Mouse (Mus musculus) retina, embryonic 14.5 days (tissue): Measurements from ENCODE around the gene 5730522E02Rik.

ENCODE experiments used
- DNase-seq: peaks from one replicate; pipeline ENCODE4 v3.0.0-alpha.2; 2015; ENCODE audit warnings: low spot score

The 5730522E02Rik gene

DNA sequence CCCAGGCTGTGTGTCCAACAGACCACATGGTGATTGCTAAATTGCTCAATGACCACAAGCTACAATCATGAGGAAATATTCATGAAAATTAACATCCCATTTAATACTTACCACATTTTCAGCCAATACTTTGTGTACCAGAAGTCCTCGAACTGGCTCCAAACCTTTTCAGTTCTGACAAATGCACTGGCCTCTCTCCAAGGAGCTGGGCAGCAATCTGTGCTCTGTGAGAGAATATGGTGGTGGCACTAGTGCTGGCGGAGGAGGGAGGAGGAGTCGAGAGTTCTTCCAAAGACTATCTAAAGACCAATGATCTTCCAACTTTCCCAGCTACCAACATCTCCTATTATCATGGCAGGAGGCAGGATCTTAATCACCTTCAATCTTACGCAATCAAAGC is 525.8 kb downstream of the 5730522E02Rik start:
- DNase-seq = no peak

DNA sequence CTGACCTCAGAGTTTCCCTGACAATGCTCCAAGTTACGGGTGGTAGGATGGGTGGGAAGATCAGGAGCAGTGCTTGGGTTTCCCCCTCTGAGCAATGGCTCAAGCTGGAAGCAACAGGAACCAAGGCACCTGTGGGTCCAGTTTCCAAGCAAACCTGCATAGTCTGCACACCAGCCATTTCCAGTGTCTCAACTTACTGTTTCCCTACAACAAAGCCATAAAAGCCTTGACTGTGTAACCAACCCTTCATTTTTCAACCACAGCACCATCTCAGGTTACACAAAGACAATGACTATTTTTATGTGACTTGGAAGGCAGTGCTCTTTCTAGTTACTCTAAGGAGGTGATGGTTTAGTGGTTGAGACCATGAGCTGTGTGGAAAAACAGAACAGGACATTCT is 530.7 kb downstream of the 5730522E02Rik start:
- DNase-seq = no peak

DNA sequence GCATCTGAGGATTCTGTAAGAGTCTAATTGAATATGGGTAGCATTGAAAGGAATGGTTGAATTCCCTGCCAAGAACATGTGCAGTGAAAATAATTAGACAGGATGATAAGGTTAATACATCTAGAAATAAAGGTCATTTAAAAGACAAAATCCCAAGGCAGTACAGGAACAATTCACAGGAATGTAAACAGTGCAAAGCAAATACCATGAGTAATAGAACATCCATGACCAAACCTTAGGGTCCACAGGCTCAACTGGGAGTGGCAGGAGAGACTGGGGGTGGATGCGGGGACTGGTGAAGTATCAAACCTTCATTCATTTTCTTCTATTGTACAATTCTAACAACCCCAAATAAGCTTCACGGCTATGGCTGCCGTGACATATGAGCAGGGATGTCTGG is 536.4 kb downstream of the 5730522E02Rik start:
- DNase-seq = no peak

DNA sequence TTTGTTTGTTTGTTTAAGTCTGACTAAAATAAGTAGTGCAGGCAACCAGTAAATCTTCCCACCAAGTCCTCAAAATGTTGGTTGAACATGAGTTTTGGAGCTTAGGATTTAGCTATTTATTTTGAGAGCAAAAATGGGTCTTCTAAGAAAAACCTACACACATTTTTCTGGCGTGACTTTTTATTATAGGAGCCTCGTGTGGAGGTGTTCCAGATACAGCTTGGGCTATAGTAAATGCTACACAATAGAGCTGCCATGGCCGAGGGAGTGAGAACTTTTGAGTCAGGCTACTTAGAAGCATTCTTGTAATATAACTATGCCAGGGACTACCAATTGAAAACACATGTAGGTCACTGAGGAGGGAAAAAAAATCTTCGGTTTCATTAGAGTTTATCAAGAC is 540.5 kb downstream of the 5730522E02Rik start:
- DNase-seq = no peak

DNA sequence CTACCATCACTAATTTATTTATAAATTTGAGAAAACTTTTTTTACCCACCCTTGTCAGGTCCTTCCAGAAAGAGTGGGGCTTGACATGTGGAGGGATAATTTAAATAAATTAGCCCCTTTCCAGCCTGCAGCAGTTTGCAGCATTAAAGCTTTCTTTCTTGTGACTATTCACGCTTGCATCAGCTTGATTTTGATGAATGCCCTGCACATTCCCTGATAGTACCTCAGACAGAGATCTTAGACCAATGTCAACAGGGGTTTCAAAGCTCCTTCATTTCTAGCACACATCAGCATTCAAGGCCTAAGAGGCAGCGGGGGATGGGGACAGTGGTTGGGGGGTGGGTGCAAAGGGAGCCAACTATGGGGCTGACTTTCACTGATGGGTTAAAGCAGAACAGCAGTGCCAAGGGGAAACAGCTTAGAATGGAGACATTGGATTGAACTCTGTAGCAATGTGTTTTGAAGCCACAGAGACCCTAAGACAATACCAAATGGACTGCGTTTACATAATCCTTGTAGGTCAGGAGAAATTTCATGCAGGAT is 545.9 kb downstream of the 5730522E02Rik start:
- no peak for DNase-seq

DNA sequence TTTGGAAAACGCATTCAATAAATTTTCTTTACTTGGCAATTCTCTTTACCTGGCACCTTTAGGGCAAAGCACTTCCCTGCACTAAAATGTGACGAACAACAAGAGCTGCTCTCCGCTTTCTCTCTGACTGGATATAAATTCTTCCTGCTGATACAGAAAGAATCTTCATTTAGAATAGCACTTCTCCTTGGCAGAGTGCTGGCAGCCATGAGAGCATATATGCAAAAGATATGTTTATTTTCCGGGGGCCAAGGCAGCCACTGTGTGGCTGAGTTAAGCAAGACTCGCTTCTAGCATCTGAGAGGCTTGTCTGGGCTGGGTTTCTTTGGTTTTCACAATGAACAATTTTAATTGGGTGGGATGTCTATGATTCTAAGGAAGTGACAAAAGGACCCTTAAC is 564.3 kb downstream of the 5730522E02Rik start:
- DNase-seq = no peak

DNA sequence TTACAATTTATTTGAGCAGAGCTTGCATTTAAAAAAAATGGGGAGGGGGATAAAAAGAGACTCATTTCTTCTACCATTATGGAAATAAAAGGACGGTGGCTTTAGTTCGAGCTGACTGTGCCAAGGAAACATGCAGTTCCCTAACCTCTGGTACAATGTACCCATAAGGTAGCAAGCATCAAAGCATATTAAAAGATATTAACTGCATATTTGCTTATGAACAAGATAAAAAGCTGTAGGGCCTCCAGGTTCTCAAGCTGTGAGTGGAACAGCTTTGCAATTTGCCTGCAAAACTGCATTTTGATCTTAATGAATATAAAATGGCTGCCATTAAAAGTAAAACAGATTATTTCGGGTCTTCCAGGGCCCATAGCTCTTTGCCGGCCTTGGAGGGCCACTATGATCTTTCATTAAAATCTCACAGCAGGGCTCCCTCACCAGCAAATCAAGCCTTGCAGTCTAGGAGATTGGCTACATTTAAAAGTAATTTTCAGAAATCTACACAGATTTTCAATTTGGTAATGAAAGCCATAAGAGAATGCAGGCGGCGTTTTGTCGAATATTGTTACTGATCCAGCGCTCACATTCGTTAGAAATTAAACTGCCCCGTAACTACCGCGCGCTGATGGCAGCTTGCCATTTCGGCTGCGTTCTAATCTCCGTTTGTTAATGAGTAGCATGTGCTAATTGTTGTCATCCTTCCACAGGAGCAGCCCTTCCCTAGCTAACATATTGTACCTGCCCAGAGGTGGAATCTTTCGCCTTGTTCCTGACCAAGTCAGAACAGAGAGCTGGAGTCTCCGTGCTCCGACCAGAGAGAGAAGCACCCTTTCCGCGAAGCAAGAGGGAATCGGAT is 565.6 kb downstream of the 5730522E02Rik start:
- peak; percentile 13 for DNase-seq

DNA sequence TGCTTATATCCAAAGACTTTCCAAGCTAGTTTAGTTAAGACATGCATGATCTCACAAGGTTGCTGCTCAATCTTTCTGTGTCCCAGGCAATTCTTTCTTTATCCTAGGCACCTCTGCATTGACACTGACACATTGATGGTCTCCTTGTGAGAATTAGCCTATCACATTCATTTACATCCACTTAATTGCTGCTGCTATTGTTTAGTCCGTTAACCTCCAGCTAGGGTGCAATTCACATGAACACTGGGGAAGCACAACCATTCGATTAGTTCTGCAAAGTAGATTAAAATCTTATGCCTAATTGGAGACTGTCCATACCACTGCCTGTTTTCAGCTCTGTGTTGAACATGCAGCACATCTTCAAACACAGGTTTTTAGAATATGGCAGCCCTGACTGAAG is 603.7 kb downstream of the 5730522E02Rik start:
- peak; percentile 38 for DNase-seq

DNA sequence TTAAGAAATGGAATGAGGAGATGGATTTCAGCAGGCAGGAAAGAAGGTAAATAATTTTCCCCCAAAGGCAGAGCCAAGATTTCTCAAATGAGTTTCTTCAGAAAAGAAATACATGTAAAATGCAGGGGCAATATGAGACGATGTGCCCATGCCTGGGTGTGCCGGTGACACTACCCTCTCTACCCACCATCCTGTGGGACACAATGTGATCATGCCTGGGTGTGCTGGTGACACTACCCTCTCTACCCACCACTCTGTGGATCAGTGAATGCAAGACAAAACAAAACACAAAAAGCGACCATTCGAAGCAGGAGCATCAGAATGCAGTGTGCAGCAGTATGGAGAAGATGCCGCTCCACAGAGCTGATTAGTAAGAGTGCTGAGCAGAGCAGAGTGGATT is 610.5 kb downstream of the 5730522E02Rik start:
- DNase-seq = no peak

DNA sequence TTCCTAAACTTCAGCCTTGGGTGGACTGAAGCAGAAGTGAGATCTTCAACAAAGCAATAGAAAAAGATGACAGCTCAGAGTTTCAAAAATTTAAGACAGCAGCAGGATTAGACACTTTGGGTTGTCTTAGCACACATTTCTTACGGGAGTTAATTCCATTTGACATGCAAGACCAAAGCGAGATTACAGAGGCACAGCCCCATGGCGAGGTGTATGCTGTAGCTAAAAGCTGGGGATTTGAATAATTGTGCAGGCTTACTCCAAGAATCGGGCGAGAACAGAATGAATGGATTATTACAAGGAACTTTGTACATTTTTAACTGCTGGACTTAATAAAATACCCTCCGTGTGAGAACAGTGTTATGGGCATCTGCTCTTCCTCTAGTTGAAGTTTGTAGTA is 615.3 kb downstream of the 5730522E02Rik start:
- peak; percentile 51 for DNase-seq

DNA sequence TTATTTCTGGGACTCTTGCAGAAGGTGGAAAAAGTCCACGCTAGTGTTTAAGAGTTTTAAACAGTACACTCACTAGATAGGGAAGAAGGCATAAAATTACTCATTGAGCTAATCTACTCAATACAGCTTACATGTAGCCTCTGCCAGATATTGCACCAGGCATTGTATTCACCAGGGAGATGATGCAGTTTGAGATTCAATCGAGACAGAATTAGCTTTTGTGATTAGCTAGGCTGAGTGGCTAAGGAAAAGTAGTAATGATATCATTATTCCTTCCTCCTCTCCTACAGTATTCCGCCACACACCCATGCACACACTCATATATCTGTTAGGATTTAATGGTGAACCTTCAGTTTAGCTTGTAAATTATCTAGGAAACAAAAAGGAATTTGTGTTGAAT is 615.8 kb downstream of the 5730522E02Rik start:
- no peak for DNase-seq

DNA sequence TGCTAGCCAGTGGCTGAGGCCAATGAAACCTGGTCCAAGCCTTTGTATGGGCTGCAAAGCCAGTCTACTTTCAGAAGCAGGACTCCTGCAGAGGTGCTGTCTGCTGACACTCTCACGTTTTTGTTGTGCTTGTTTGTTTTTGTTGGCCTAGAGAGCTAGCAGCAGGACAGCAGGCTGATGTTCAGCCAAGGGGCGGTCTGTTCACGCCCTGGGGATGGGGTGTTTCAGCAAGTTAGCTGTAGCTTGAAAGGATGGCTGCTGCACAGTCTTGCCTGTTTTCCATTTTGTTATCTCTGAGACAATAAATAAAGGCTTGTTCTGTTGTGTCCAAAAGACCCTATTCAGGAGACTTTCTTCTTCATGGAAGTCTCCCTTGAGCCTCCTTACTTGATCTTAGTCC is 618.3 kb downstream of the 5730522E02Rik start:
- no peak for DNase-seq

DNA sequence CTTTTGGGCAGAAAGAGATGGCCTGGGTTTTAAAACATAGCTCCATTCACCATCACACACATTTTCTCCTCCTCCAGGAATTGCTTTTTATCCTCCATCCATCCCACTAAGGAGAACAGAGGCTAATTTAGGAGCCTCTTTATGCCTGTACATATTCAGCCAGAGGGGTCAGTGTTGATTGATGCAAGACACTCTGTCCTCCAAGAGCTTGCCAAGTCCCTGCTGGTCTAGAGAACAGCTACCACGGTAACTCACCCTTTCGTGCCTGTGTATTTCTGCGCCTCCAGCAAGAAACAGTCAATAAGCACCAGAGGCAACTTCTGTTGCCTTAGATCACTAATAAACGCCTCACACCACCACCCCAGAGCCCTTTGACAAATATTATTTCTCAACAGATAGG is 620.3 kb downstream of the 5730522E02Rik start:
- no peak for DNase-seq

DNA sequence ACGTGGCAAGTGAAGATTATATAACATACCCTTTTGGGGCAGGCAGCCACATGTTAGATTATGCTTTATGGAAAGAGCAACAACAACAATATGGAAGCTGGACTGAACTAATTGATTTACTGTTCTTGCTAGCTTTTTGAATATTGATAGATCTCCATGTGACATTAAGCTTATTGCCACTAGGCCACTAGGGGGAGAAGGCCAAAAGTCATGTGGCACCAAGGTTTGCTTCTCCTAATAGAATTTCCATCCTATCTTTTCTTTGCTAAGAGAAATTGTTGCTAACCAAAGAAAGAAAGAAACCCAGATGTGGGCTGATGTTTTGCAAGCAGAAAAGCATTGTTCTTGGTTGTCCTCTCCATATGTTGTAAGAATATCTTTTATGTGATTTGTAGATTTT is 621.1 kb downstream of the 5730522E02Rik start:
- no peak for DNase-seq

DNA sequence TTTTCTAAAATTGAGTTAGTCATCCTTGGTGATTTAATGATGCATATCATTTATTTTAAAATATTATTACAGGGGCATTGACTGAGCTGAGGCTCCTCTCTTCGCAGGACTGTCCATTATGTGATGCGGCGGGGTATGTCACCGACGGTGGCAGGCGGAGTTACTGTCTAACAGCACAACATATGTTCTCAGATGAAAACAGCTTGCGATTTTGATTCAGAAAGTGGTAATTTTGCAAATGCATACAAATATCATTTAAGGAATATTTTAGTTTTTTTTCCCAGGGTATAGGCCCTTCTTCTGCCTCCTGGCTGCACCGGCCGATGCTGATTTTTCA is 636.5 kb downstream of the 5730522E02Rik start:
- no peak for DNase-seq

DNA sequence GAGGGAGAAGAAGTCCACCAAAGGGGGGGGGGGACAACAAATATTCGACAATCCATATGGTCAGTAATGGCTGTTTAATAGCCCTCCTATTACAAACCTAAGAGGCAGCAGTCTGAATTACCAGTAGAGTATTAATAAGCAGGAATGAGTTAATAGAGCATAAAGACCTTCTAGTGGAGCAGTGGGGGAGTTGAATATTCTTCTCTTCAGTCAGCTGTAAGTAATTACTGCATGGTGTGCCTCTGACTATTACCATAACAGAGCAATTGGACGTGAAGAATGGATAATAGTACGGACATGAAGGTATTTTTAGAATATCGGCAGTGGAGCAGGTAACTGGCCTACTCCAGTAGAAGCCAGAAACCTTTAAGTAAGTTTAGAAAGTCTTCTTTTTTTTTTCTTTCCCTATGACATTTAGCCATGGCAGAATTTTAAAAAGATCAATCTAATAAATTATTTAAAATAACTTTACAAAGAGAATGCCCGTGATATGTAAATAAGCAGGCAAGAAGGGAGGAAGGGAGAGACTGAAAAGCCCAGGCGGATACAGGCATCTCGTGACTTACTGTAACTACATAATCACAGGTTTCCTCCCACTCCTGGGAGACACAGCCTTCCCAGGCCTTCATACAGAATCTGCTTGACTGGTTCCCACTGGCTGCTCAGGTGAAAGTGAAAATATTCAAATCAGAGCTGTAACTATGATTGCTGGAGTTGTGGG is 637.0 kb downstream of the 5730522E02Rik start:
- peak; percentile 63 for DNase-seq

DNA sequence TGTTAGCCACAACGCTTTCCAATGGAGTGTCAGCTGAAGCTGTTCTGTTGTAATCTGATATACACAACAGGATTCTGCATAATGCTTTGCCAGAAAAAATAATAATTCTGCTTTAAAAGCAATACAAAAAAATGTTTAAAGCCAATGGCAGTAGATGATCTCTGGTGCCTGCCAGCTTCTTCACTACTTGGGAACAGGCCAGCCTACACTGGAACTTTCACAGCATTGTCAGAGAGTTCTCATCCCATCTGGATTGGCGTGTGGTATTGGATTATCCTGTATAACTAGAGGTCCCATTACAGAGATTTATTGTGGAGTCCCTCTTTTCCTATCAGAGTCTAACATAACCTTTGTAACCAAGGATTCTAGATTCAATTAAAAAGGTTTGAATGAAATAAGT is 639.2 kb downstream of the 5730522E02Rik start:
- DNase-seq = no peak
